8 mouse cellular contexts compared by ENCODE assay signal in the genomic region with DNA sequence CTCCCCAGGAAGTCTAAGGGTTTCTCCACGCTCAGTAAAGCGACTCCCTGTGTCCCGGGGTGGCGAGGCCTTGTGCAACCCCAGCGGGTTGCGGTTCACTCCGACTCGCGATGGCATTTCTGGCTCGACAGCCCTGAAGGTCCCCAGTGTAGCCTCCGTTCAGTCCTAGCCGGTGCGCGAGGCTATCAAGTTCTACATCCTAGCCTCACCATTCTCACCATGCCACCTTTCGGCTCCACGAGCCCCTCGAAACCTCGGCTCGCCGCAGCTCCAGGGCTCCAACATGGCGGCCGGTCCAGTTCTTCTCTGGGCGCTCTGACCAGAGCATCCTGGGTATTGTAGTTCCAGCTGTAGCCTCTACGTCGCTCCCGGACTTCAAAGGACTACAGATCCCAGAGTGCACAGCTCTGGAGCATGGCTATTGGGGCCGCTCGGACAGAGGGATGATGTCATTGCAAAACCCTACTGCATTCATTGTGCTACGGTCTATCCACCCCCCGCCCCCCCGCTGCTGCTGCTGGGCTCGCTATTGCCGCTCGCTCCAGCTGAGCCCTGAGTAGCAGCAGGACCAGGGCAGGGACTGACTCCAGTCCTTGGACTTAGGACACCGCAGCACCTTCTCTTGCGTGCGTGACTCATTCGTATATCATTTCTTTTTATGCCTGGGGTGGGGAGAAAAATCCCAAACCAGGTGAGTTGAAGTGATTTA. TPM values are rescaled to one million over a fixed set of nuclear protein-coding genes. Genes with fewer than 3 reads are reported as not detected.
DNase-seq lines count a peak whose midpoint lies in the region; ATAC-seq lines count a peak whose summit lies in the region.

Rab30 (plus strand) TSS at position 452 of the 709 bp plus-strand sequence.

- H3K36me3 ChIP-seq in heart, embryonic 10.5 days, result peaks cover 27% of the 10 kb centered on the region; the same call in 1 of the 2 replicates
- peaks cover 17% of the 10 kb centered on the region for H3K36me3 ChIP-seq in kidney, embryonic 15.5 days

- H3K4me3 ChIP-seq in heart, embryonic 10.5 days, result peak within 1 kb of the TSS; percentile 84
- H3K4me3 ChIP-seq in kidney, embryonic 15.5 days (replicated peaks), result peak within 1 kb of the TSS; percentile 83

- WGBS in heart, embryonic 10.5 days, result under 1% methylated on average over 38 of the region's 38 CpGs
- WGBS in kidney, embryonic 15.5 days, result under 1% methylated on average over 38 of the region's 38 CpGs

- H3K27ac ChIP-seq in heart, embryonic 10.5 days, result peak within 1 kb of the TSS; percentile 99
- peak within 1 kb of the TSS; percentile 93 for H3K27ac ChIP-seq in kidney, embryonic 15.5 days

- peak; percentile 89 for ATAC-seq in erythroblast, adult 5-6 weeks (replicated peaks; ENCODE audit: low FRiP score, poor library complexity, severe bottlenecking)
- ATAC-seq in kidney, embryonic 15.5 days (replicated peaks; ENCODE audit: low FRiP score), result peak; percentile 100
- ATAC-seq in monocyte, adult 5-6 weeks (replicated peaks; ENCODE audit: insufficient number of reproducible peaks, low FRiP score, low TSS enrichment, poor library complexity, severe bottlenecking), result peak; percentile 99

- H3K4me1 ChIP-seq in heart, embryonic 10.5 days, result peaks cover 17% of the 10 kb centered on the region
- H3K4me1 ChIP-seq in kidney, embryonic 15.5 days, result peaks cover 39% of the 10 kb centered on the region

- peaks cover 8% of the 10 kb centered on the region; the same call in 1 of the 2 replicates for H3K27me3 ChIP-seq in heart, embryonic 10.5 days (ENCODE audit: insufficient read depth, poor library complexity, severe bottlenecking)
- no peaks in the 10 kb centered on the region for H3K27me3 ChIP-seq in kidney, embryonic 15.5 days

- H3K4me2 ChIP-seq in kidney, embryonic 15.5 days, result peak within 1 kb of the TSS; percentile 94

- H3K9ac ChIP-seq in kidney, embryonic 15.5 days, result peak within 1 kb of the TSS; percentile 90

- peak; percentile 83 to 88 for DNase-seq in B cell, adult 2 months
- peak; percentile 100 for DNase-seq in brain, adult 2 months (ENCODE audit: low read depth, low spot score)
- peak; percentile 99 for DNase-seq in heart, embryonic 10.5 days (ENCODE audit: low spot score)
- DNase-seq in liver, result peak; percentile 96
- peak; percentile 87 to 89 for DNase-seq in spleen, postnatal 4 days (ENCODE audit: low spot score in 2 of 2)

- no peaks in the 10 kb centered on the region for H3K9me3 ChIP-seq in heart, embryonic 10.5 days
- H3K9me3 ChIP-seq in kidney, embryonic 15.5 days (replicated peaks), result no peaks in the 10 kb centered on the region

RNA-seq across cellular contexts. Expression of gene Rab30, which starts in this region (rescaled TPM):
- total RNA-seq in erythroblast, adult 5-6 weeks (2015; ENCODE audit: low replicate concordance), result 30.4 and 43.3 TPM in 2 replicates
- 15.8 and 25.8 TPM in 2 replicates for total RNA-seq in erythroblast, adult 5-6 weeks (2017; ENCODE audit: low replicate concordance)
- polyA plus RNA-seq in heart, embryonic 10.5 days (2016; fragmentation: Nextera tagmentation; extraction: Ambion mirVana), result 4.8 and 7.2 TPM in 2 replicates
- 8.2 and 8.3 TPM in 2 replicates for polyA plus RNA-seq in kidney, embryonic 15.5 days (2015; fragmentation: Nextera tagmentation; extraction: Ambion mirVana)
- total RNA-seq in monocyte, adult 5-6 weeks (2017), result 4.2 to 8.3 TPM (median 8.1 TPM) in 3 replicates

Comparison
In these comparisons a context has a peak if more than half of its experiments do, and no peak if none do; other contexts are left out.
1. Peak in every context shown above with its lines: DNase-seq, ATAC-seq, H3K4me3 ChIP-seq and H3K27ac ChIP-seq.